Mouse (Mus musculus): ENCODE measurements around the gene Gm20388.

DNA sequence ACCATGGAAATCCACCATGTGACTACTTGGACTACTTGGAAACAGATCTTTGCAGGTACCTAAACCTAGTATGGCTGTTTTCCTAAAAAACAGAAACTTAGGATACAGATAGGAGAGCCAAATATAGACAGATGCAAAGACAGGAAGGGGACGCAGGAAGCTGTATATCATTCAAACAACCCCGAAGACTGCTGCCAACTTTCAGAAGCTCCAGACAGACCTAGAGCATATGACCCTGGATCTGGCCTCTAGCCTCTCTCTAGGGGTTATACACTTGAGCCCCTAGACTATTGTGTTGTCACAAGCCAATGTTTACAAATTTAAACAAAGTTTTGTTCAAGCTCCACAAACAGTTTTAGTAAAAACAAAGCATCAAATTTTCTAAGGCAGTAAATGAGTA lies 3050.8 kb downstream of the Gm20388 start:
- no peak for TF ChIP-seq CTCF (IDR thresholded peaks at IDR 0.05; ENCODE audit: control insufficient read depth, insufficient read depth, low read length)
- no peak for TF ChIP-seq POLR2A (IDR thresholded peaks at IDR 0.05; ENCODE audit: borderline replicate concordance, control insufficient read depth, low read depth, low read length)

All from bone marrow, adult 2 months (tissue).